Mouse (Mus musculus) urinary bladder, postnatal 10 days (tissue): ENCODE measurements around the gene Pik3ip1.

ENCODE experiments used
- DNase-seq: peaks from one replicate; pipeline ENCODE4 v3.0.0; 2022; ENCODE audit warnings: low spot score

Gene Pik3ip1

DNA sequence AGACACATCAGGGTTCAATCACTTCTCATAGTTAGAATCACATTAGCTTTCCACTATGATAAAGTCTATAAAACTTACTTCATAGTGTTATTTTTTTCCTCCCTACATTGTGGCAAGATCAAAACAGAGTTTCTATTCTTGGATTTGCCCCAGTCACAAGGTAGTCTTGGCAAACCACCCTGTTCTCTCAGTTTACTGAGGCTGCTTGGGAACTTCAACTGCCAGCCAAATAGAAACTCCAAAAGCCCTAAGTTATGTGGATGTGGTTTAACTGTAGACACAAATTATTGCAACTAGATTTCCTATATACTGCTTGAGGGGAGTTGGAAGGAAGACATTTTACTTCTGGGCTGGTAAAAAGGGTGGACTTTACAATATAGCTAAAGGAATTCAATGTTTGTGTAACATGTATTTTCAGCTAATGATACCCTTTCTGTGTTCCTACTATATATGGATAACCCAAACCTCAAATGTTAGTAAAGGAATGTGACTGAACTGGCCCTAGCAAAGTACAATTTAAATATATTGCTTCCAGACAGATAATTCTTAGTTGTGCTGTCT is at the start of gene Pik3ip1:
Pik3ip1 (plus strand) TSS at position 511 of the 561 bp plus-strand sequence.
- DNase-seq = no peak

DNA sequence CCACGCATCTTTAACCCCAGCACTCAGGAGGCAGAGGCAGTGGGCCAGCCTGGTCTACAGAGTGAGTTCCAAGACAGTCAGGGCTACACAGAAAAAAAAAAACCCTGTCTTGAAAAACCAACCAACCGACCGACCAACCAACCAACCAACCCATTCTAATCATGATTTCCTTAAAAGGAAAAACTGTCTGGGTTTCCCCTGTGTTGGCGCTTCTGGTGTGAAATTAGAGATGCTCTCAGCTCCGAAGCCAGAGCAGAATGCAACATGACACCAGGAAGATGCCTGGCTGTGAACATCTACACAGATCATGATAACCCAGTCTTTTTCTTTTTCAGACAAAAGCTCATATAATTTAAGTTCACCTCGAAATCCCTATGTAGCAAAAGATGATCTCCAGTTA is 47.3 kb upstream of the Pik3ip1 start:
- DNase-seq = no peak

DNA sequence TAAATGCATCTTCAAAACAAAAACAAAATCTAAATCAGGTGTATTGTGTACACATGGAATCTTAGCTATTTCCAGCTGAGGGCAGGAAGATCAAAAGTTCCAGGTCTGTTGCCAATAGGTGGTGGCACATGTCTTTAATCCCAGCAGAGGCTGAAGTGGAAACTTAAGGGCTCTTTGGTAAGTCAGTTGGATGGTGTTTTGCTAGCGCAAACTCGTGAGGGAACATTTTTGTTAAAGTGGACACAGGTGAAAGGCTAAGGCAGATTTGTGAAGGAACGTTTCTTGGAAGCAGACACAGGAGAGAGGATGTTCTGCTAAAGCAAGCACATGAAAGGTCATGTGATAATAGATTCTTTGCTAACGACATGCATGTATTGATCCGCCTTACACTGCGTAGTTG is 46.6 kb upstream of the Pik3ip1 start:
- no peak for DNase-seq

DNA sequence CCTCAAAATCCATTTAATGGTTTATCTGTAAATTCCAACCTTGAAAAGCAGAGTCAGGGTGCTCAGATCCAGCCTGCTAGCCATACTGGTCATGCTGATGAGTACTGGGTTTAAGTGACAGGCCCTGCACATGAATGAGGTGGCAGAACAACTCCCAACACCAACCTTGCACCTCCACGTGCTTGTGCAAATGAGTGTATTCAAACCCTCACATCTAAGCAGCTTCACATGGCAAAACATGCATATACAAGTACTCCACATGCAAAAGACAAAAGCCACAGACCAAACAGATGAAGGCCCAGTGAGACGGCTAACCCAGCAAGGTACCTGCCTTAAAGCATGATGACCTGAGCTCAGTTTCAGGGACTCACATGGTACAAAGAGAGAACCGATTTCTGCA is 44.3 kb upstream of the Pik3ip1 start:
- DNase-seq = no peak

DNA sequence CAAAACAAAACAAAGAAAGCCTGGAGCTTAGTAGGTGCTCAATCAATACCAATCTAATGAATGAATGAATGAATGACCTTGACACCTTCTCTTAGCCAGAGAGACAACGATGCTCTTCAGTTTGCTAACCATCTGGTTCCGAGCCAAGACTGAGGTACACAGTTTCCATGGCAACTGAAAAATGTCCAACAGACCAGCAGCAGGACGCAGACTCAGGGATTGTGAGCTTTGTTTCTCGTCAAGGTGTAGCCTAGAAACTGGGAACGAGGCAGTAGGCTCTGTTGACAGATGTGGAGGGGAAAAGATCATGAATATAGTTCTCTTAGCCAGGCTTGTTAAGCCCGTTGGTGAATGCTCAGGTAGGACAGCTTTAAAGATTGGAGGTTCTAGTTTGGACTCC is 43.1 kb upstream of the Pik3ip1 start:
- no peak for DNase-seq

DNA sequence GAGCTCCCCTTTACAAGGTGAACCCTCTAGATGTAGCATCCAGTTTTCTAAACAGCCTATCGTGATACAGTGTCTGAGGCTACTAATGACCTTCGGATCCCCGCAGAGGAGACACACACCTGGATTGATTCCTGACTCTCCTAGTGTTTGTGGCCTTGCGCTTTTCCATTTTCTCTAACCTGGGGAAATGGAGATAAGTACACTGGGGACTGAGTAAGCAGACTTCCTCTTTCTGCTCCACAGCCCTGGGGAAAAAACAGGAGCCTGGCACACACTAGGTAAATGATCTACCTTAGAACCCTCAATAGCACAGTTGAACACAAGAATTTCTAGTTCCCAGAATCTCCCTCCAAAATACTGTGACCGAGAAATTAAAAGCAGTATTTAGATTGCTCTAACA is 42.3 kb upstream of the Pik3ip1 start:
- no peak for DNase-seq

DNA sequence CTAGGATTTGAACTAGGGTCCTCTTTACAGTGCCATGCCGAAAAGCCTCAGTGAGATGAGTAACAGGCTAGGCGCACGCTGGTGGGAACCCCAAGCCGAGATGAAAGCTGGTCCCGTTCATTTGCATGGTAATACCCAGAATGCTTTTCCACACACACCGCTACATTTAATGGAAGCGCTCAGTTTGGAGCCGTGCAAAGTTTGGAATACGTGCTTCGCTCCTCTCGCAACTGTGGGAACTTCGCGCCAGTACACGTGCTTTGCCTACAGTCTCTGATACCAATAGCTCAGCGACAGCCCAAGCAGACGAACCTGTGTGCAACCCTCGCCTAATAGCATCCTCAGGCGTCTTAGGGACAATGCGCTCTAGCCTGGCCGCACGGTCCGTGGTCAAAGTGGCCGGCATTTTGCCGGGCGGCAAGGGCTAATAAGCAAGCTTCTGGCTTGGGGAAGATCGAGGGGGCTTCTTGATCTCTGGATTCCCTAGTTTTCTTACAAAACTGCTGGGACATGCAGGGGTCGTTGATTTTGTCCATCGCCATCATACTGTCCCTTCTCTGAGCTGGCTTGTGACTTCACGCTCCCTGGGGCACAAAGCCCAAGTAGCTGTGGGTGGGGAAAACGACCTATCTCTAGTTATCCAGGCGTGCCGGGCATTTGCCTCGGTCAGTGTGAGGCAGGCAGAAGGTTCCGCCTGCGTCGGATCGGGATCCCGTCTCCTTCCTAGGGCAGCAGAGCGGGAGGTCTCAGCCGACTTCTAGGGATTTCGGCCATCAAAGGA is 41.5 kb upstream of the Pik3ip1 start, which contains the start of gene Patz1:
Patz1 (plus strand) TSS at position 354 of the 781 bp plus-strand sequence.
- DNase-seq = no peak

DNA sequence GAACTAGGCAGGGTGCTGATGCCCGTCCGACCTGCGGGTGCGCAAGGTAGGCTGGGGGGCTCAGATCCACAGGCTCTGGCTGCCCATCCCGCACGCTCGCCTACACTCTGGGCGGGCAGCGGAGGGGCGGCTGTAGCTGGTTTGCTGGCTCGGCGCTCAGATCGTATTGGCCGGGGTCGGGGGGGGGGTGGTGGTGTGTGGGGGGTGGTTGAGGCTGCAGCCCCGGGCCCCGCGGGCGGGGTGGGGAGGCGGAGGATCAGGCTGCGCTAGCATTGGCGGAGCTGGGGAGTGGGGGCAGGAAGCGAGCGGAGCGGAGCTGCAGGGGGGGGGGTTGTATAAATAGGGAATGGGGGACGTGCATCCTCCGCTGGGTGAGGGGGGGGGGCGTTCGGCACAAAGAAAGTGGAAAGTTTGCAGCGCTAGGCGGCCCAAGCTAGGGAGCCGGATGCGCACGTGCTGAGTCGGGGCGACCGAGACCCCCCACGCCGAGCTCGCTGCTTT is 40.8 kb upstream of the Pik3ip1 start:
- no peak for DNase-seq

DNA sequence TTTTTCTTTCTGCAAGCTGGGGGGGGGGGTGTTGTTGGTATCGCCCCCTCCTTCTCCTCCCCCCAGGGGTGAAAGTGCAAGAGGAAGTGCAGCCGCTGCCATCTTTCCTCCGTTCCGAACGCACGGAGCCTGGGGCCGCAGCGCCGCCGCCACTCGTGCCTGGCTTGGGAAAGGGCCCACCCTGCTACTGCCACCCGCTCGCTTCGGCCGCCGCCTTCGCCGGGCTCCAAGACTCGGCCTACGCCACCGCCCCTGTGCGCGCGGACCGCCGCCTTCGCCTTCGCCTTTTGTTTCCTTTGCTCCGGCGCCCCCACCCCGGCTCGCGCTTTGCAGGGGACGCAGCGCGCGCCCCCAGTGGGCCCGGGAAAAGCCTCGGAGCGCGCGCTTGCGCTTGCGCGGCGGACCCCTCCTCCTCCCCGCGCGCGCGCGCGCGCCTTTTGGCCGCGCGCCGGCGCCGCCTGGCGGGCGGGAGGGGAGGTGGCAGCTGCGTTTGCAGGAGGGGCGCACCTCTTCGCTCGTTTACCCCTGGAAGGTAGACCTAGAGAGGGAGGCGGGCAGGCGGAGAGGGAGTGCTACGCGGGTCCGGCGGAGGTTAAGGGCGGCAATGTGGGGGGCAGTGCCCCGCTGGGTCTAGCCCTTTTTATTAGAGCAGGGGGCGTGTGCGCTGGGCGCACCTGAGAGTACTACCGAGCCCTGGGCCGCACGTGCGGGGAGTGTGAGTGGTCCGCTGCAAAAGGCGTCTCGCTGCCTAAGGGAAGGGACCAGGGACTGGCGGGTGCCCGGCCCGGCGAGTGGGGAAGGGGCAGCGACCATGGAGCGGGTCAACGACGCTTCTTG is 40.2 kb upstream of the Pik3ip1 start:
- DNase-seq = no peak

DNA sequence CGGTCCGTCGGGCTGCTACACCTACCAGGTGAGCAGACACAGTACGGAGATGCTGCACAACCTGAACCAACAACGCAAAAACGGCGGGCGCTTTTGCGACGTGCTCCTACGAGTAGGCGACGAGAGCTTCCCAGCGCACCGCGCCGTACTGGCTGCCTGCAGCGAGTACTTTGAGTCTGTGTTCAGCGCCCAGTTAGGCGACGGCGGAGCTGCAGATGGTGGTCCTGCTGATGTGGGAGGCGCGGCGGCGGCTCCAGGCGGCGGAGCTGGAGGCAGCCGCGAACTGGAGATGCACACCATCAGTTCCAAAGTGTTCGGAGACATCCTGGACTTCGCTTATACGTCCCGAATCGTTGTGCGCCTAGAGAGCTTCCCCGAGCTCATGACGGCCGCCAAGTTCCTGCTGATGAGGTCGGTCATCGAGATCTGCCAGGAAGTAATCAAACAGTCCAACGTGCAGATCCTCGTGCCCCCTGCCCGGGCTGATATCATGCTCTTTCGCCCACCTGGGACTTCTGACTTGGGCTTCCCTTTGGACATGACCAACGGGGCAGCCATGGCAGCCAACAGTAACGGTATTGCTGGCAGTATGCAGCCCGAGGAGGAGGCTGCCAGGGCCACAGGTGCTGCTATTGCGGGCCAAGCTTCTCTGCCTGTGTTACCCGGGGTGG is 39.4 kb upstream of the Pik3ip1 start:
- DNase-seq = no peak

DNA sequence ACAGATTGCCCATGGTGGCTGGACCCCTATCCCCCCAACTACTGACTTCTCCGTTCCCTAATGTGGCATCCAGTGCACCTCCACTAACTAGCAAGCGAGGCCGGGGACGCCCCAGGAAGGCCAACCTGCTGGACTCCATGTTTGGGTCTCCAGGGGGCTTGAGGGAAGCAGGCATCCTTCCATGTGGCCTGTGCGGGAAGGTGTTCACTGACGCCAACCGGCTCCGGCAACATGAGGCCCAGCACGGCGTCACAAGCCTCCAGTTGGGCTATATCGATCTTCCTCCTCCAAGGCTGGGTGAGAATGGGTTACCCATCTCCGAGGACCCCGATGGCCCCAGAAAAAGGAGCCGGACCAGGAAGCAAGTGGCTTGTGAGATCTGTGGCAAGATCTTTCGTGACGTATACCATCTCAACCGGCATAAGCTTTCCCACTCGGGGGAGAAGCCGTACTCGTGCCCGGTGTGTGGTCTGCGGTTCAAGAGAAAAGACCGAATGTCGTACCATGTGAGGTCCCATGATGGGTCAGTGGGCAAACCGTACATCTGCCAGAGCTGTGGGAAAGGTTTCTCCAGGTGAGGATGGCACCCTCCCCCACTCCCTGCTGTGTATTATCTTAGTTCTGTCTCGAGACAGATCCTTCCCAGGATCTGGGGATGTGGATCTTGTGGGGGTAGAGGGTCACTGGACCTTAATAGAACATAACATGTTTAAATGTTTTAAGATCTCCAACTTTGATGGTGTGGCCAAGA is 38.7 kb upstream of the Pik3ip1 start:
- no peak for DNase-seq

DNA sequence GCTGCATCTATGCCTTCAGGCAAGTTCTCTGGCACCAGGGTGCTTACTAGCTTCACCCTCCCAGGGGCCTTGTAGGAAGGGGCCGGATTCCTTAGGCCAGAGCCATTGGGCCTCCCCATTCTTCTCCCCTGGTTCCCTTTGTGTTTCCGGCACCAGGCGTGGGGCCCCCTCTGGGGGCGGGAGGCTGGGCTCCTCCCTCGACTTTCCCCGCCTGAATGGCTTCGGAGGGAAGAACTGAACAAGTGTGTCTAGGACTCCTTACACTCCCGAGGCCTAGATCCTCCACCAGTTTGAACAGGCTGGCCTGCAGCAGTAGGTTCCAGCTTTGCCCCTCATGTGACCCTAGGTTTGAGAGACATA is 38.2 kb upstream of the Pik3ip1 start:
- DNase-seq = no peak

DNA sequence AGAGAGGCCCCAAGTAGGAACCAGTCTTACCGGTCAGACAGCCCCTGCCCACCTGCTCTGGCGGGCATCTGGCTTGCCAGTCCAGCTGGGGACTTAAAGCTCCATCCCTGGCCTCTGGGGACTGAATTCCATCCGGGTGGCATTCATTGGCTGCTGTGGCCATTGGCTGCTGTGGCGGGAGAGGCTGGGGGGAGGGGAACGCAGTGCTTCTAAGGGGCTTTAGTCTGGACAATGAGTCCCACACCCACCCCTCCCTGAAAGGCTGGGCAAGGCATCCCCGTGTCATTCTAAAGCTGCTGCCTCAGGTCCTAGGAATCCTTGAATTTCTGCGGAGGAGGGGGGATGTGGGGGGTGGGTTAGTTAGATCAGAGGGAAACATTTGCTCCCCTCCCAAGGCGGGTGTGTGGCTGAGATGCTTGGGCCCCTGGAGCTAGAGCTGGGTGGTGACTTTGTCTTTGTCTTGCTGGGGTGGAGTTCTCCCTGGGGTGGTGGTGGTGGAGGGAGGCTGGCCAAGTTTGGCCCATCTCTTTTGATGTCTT is 37.4 kb upstream of the Pik3ip1 start:
- DNase-seq = no peak

DNA sequence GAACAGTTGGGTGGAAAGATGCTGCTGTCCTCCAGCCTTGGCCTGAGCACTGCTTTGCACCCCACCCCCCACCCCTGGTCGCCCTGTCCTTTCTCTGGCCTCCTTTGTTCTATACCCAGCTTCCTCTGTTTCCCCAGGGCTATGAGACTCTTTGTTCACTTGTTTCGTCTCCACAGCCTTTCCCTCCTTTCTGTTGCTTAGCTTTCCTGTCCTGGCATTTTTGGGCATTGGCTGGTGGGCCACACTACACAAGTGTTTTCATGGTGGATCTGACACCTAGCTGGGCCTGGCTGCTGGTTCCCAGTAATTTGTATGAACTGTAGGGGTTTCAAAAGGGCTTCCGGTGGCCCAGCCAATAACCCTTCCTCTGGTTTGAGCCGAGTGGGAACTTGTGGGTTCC is 36.8 kb upstream of the Pik3ip1 start:
- no peak for DNase-seq

DNA sequence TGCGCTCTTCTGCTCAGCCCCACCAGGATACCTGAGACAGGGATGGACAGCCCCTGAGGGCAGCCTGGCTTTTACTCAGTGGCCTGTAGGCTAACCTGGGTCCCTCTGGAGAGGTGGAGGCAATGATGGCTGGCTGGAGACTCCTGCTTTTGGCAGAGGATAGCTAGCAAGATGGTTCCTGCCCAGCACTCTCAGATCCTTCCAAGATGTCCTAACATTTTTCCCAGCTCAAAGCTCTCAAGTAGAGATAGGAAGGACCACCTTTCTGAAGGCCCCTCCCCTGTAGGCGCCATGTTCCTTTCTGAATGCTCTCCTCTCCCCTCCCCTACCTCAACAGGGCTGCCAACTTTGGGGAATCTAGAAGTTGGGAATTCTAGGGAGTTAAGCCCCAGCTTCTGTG is 35.6 kb upstream of the Pik3ip1 start:
- DNase-seq = no peak

DNA sequence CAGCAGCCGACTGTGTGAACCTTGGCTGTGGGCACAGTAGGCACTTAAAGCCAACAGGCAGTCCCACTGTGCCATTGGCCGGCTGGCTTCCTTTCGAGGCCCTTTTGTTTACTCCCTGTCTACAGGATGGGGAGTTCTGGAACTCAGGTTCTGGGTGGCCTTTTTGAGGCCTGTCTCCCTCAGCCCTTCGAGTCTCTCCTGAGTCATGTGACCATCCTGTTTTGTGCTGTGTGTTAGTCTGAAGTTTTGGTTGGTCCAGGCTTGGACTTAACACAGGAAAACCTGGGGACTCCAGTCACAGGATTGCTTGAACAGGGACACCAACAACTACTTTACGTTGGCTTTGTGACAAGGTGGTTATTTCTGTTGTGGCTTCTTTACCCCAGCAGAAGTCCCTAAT is 34.1 kb upstream of the Pik3ip1 start:
- DNase-seq = no peak

DNA sequence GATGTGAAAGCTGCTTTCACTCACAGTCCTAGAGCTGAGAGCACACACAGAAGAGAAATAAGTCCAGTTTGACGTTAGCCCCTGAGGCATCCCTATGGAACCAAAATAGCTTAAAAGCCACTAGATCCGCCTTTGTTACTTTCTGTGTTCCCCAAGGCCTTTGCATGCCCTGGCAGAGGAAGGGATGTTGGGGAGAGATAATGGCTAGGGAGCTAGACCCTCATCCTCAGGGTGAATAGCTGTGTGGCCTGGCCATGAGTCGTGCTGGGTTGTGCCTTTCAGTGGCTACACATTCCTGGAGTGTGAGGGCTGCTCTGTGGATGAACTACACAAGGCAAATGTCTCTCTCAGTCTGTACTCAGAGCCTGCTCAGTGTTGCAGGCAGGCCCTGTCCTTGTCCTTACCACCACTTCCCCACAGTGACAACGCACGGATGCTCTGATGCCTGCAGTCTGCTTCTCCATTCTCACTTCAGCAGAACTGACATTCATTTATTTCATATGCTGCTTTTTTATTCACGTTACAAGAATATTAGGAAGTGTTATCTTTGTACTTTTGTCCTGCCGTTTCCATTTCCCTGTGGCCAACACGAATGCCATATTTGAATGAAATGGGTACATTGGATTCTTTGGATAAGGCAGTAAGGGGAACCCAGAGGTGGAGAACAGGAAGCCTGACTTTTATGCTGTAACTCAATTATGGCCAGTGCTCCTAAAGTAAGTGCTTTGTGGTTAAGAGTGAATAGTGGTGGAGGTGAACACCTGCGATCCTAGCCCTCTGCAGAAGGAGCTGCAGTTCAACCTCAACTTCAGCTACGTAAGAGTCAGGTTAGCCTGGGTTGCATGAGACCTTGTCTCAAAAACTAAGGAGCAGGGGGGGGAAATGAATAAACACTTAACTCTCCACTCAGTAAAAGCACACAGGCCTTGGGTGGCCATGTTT is 32.1 kb upstream of the Pik3ip1 start:
- DNase-seq = no peak

DNA sequence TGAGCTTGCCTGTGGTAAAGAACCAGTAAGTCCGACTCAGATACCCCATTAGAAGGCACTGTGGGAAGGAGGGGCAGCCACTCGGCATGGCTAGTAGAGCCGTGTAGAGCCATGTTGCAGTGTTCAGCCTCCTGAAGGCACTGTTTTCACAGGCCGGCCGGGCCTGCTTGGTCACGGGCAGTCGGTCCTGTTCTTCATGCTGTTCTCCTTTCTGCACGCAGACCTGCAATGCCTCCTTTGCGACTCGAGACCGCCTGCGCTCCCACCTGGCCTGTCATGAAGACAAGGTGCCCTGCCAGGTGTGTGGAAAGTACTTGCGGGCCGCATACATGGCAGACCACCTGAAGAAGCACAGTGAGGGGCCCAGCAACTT is 31.4 kb upstream of the Pik3ip1 start:
- DNase-seq = no peak

DNA sequence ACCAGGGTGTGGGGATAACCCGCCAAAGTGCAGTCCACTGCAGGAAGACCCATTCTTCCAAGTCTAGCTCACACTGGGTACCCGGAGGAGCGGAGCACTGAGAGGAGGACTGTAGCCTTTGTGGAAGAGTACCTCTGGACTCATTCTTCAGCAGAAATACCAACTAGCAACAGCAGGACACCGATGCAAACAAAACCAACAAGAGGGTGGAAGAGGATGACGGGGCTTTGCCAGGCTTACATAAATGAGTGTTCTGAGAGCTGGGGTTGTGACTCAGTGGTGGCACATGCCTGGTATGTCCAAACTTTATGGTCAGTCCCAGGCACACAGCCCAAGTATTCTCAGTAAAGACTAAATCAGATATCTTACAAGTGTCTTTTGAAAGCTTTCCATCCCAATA is 29.1 kb upstream of the Pik3ip1 start:
- no peak for DNase-seq

DNA sequence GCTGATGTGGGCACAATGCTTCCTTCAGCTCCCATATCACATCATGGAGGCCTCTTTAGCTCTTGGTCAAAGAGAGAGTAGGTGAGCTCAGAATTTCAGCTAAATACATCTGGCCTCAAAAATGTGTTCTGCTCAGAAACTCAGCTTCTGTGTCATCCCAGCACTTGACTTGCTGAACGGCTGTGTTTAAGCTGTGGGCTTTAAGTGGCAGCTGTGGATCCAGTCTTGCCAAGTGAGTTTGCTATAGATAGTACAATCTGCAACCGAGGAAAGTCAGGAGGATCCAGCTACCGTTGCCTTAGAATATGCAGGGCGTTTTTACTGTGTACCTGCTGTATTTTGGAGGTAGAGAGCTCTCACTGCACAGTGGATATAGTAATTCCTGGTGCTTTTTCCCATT is 27.8 kb upstream of the Pik3ip1 start:
- DNase-seq = no peak
